Mouse (Mus musculus): ENCODE results near the gene 2810004N23Rik. TPM values are rescaled to one million over a fixed set of nuclear protein-coding genes. Genes with fewer than 3 reads are reported as not detected.

2810004N23Rik gene
- 46.3 and 51.6 TPM in 2 replicates for polyA plus RNA-seq (2015; fragmentation: Nextera tagmentation; extraction: Ambion mirVana)

- peaks cover 57% of the 10 kb centered on the region for H3K4me1 ChIP-seq (replicated peaks)
- peak within 1 kb of the TSS; percentile 72 for H3K4me3 ChIP-seq
- peak; percentile 94 for ATAC-seq (replicated peaks; ENCODE audit: insufficient number of reproducible peaks, insufficient read depth, low FRiP score, low read depth)
- WGBS, result 1% methylated on average over 55 of the region's 55 CpGs
- H3K27ac ChIP-seq, result peak within 1 kb of the TSS; percentile 89
- peak within 1 kb of the TSS; percentile 75 for H3K4me2 ChIP-seq
- H3K36me3 ChIP-seq, result peaks cover 18% of the 10 kb centered on the region
- H3K9ac ChIP-seq, result peak within 1 kb of the TSS; percentile 92
- H3K9me3 ChIP-seq (replicated peaks), result no peaks in the 10 kb centered on the region
- H3K27me3 ChIP-seq, result no peaks in the 10 kb centered on the region
Measured at GRCm38 (mm10) chr8:124862321-124863162, at the start of gene 2810004N23Rik, which contains the start of gene Gnpat. TSS of gene 2810004N23Rik (minus strand) at chr8:124863120. TSS of gene Gnpat (plus strand) at chr8:124863033.

DNA sequence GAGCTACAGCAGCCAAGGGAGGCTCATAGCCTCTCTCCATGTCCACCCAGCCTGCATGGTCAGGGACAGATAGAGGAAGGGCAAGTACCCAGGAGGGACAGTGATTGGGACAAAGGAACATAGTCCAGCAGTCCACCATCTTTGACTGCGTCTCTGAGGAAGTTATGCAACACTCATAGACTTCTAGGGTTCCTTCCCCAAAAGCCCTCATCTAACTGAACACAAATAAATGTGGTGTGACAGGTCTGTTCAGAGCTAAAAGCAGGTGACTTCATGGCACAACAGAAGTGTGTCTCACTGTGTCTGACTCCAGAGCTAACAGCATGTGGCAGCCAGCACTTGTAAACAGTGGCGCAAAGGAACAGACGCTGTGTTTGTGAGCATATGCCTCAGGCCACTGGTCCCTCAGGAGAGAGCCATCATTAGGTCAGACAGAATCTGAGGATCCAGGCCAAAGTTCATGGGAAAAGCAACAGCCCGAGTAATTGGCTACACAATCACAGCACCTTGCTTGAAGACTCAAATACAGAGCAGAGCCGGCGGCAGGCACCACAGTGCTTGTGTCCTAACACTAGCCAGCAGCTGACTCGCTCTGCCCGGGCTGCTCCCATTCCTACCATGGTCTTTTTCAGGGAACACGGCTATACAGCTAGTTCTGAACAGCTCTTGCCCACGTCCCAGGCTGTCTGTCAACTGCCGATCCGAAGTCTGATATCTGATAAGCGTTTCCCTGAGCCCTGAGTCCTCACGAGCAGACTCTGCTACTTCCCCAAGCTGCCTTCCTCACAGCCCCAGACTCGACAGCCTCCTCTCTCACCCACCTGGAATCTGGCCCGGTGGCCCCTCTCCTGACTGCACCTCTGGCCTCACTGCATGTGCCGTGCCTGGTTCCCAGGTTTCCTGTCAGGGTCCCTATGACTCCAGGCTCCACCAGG is 49.3 kb upstream of the 2810004N23Rik start:
- H3K36me3 ChIP-seq, result peaks cover 58% of the 10 kb centered on the region
- 62% methylated on average over 17 of the region's 17 CpGs for WGBS

DNA sequence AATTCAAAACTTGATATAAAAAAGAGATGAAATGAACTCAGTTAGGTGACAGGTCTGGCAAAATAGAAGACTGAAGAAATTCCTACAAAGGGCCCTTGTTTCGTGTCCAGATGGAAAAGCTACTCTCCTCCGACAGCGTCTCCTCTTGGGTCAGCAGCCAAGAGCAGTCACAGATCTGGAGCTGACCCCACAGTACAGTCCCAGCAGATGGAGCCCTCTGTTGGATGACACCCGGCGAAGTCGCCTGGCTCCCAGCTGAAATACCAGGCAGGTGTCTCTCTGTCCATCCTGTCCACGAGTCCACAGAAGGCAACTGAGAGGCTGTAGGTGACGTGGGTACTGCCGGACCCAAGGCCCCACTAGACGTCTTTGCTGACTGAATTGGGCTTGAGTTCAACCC is 47.4 kb upstream of the 2810004N23Rik start:
- Histone ChIP-seq H3K36me3 (peaks cover 71% of the 10 kb centered on the region), H3K9ac (no peak overlapping the region), H3K4me1 (replicated peaks) (peaks cover 15% of the 10 kb centered on the region), H3K27me3 (no peaks in the 10 kb centered on the region), H3K27ac (peak overlapping the region; percentile 60; the same call in 1 of the 2 replicates), H3K4me2 (no peak overlapping the region), H3K9me3 (replicated peaks) (no peaks in the 10 kb centered on the region), H3K4me3 (no peak overlapping the region)
- ATAC-seq (replicated peaks; ENCODE audit: insufficient number of reproducible peaks, insufficient read depth, low FRiP score, low read depth), result no peak
- 63% methylated on average over 10 of the region's 10 CpGs for WGBS

More for the DNA sequence above, 49.3 kb upstream of the 2810004N23Rik start:
- H3K4me1 ChIP-seq (replicated peaks), result peaks cover 28% of the 10 kb centered on the region
- H3K27me3 ChIP-seq, result no peaks in the 10 kb centered on the region
- H3K27ac ChIP-seq, result no peak overlapping the region
- H3K9me3 ChIP-seq (replicated peaks), result no peaks in the 10 kb centered on the region
- H3K4me2 ChIP-seq, result no peak overlapping the region
- no peak for ATAC-seq (replicated peaks; ENCODE audit: insufficient number of reproducible peaks, insufficient read depth, low FRiP score, low read depth)
- H3K4me3 ChIP-seq, result no peak overlapping the region
- H3K9ac ChIP-seq, result 0 out of 2 replicates have a peak overlapping the region, but pooled peaks have one; percentile 3

DNA sequence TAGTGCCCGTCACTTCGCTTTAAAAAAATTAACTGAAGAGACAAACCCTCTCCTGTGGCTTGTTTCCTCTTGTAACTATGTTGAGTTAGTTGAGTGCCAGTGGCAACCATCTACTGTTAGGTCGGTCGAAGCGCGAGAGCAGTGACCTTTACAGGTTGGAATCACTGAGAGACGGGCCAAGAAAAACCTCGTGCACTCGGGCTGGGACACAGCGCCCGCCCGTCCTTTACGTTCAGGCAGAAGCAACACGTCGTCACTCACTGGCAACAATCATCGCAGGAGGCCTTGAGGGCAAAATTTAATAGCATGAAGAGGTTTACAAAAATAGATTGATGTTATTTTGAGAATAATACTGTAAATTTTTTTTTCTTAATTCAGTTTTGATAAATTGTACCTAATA is 47.0 kb upstream of the 2810004N23Rik start:
- 0 out of 2 replicates have a peak, but pooled peaks have one; percentile 56 for ATAC-seq (replicated peaks; ENCODE audit: insufficient number of reproducible peaks, insufficient read depth, low FRiP score, low read depth)
- no peaks in the 10 kb centered on the region for H3K9me3 ChIP-seq (replicated peaks)
- no peak overlapping the region for H3K9ac ChIP-seq
- H3K27me3 ChIP-seq, result no peaks in the 10 kb centered on the region
- no peak overlapping the region for H3K4me2 ChIP-seq
- peaks cover 70% of the 10 kb centered on the region for H3K36me3 ChIP-seq
- peaks cover 15% of the 10 kb centered on the region for H3K4me1 ChIP-seq (replicated peaks)
- no peak overlapping the region for H3K4me3 ChIP-seq
- 46% methylated on average over 16 of the region's 16 CpGs for WGBS
- peak overlapping the region; percentile 55 for H3K27ac ChIP-seq

GRCm38 (mm10) chr8:124905482-124905881 is 42.6 kb upstream of the 2810004N23Rik start:
- 87% methylated on average over 2 of the region's 2 CpGs for WGBS
- Histone ChIP-seq H3K36me3 (peaks cover 67% of the 10 kb centered on the region), H3K4me3 (no peak overlapping the region), H3K27ac (no peak overlapping the region), H3K4me1 (replicated peaks) (peaks cover 12% of the 10 kb centered on the region), H3K27me3 (no peaks in the 10 kb centered on the region), H3K4me2 (no peak overlapping the region), H3K9ac (no peak overlapping the region), H3K9me3 (replicated peaks) (no peaks in the 10 kb centered on the region)
- ATAC-seq (replicated peaks; ENCODE audit: insufficient number of reproducible peaks, insufficient read depth, low FRiP score, low read depth), result no peak

DNA sequence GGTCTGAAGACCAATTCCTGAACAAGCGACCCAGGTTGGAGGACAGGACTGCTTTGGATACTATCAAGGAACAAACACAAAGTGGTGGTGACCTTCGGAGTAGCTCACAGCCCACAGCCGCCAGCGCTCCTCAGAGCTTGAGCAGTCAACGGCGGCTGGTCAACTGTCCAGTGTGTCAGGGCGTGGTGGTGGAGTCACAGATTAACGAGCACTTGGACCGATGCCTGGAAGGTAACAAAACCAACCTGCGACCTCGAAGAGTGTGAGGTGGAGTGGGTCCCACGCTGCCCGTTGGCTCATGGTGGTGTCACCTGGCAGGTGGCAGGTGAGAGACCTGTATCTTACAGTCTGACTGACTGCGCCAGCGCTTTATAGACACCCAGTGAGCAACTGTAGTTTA is 40.3 kb upstream of the 2810004N23Rik start:
- no peaks in the 10 kb centered on the region for H3K9me3 ChIP-seq (replicated peaks)
- ATAC-seq (replicated peaks; ENCODE audit: insufficient number of reproducible peaks, insufficient read depth, low FRiP score, low read depth), result no peak
- WGBS, result 91% methylated on average over 15 of the region's 15 CpGs

DNA sequence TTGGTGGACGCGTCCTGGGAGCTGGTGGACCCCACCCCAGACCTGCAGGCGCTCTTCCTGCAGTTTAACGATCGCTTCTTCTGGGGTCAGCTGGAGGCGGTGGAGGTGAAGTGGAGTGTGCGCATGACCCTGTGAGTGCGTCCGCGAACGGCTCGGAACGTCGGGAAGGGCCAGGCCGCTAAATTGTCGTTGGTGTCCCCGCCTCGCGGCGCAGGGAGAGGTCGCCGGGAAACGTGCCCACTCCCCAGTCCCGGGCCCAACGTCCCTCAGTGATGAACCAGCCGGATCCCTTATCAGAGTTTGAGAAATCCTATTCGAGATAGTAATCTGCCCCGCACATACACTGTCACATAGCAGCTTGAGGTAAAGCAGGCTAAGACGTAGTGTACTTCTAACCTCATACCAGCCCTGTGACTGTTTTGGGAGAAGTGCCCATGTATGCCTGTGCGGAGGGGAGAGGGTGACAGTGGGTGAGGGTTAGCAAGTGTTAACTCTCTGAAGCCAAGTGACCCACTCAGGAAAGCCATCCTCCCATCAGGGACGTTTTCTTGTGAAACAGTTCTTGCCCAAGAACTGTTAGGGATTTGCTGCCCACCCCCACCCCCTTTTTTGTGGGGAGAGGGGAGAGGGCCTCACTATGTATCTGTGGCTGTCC is 35.5 kb upstream of the 2810004N23Rik start:
- no peaks in the 10 kb centered on the region for H3K27me3 ChIP-seq
- H3K4me2 ChIP-seq, result peak overlapping the region; percentile 97
- H3K9ac ChIP-seq, result peak overlapping the region; percentile 87
- H3K4me1 ChIP-seq (replicated peaks), result peaks cover 35% of the 10 kb centered on the region
- peak overlapping the region; percentile 93 for H3K4me3 ChIP-seq
- H3K9me3 ChIP-seq (replicated peaks), result no peaks in the 10 kb centered on the region
- peaks cover 50% of the 10 kb centered on the region for H3K36me3 ChIP-seq
- ATAC-seq (replicated peaks; ENCODE audit: insufficient number of reproducible peaks, insufficient read depth, low FRiP score, low read depth), result no peak
- 4% methylated on average over 31 of the region's 31 CpGs for WGBS
- H3K27ac ChIP-seq, result peak overlapping the region; percentile 70

More for the DNA sequence above, 40.3 kb upstream of the 2810004N23Rik start:
- Histone ChIP-seq H3K9ac (no peak overlapping the region), H3K4me3 (no peak overlapping the region), H3K36me3 (peaks cover 74% of the 10 kb centered on the region), H3K4me2 (no peak overlapping the region), H3K27me3 (no peaks in the 10 kb centered on the region), H3K27ac (no peak overlapping the region), H3K4me1 (replicated peaks) (peaks cover 14% of the 10 kb centered on the region)

- Histone ChIP-seq H3K27me3 (no peaks in the 10 kb centered on the region), H3K36me3 (peaks cover 43% of the 10 kb centered on the region), H3K4me3 (peak within 1 kb of the TSS; percentile 93), H3K27ac (peak within 1 kb of the TSS; percentile 85), H3K4me2 (peak within 1 kb of the TSS; percentile 97), H3K9ac (peak within 1 kb of the TSS; percentile 89), H3K4me1 (replicated peaks) (peaks cover 35% of the 10 kb centered on the region), H3K9me3 (replicated peaks) (no peaks in the 10 kb centered on the region)
- ATAC-seq (replicated peaks; ENCODE audit: insufficient number of reproducible peaks, insufficient read depth, low FRiP score, low read depth), result peak; percentile 82
- under 1% methylated on average over 106 of the region's 114 CpGs for WGBS
Measured at GRCm38 (mm10) chr8:124897386-124898250, 34.7 kb upstream of the 2810004N23Rik start, which contains the start of the genes Exoc8 and Sprtn. TSS of gene Exoc8 (minus strand) at chr8:124897705. TSS of gene Sprtn (plus strand) at chr8:124897886.

GRCm38 (mm10) chr8:124896632-124897385 is 33.9 kb upstream of the 2810004N23Rik start:
- Histone ChIP-seq H3K4me2 (peak overlapping the region; percentile 97), H3K9me3 (replicated peaks) (no peaks in the 10 kb centered on the region), H3K4me1 (replicated peaks) (peaks cover 35% of the 10 kb centered on the region), H3K36me3 (peaks cover 35% of the 10 kb centered on the region), H3K27ac (peak overlapping the region; percentile 85), H3K9ac (peak overlapping the region; percentile 89), H3K4me3 (peak overlapping the region; percentile 93), H3K27me3 (no peaks in the 10 kb centered on the region)
- peak; percentile 19 for ATAC-seq (replicated peaks; ENCODE audit: insufficient number of reproducible peaks, insufficient read depth, low FRiP score, low read depth)
- WGBS, result under 1% methylated on average over 60 of the region's 60 CpGs

Data from heart, embryonic 15.5 days (tissue).